In genomic region chr6:141189093-141189492, GRCm38 (mm10) we compare ENCODE assay signal across 13 mouse cellular contexts. TPM values are rescaled to one million over a fixed set of nuclear protein-coding genes. Genes with fewer than 3 reads are reported as not detected.
"Had no signal": no experiment of that assay in that cellular context is flagged by ENCODE, and none has a peak within 500 bp of the region (broad histone marks: within the 10 kb centered on the region; RNA-seq: fewer than 3 reads in every experiment).

No protein-coding gene starts in this region.

- H3K9me3 ChIP-seq: limb, embryonic 10.5 days; liver, embryonic 15.5 days; neural tube, embryonic 15.5 days had no signal

- H3K4me3 ChIP-seq: limb, embryonic 10.5 days; liver, embryonic 15.5 days; myocyte; neural tube, embryonic 15.5 days had no signal

- H3K36me3 ChIP-seq: limb, embryonic 10.5 days; liver, embryonic 15.5 days; neural tube, embryonic 15.5 days had no signal

- ATAC-seq: lung, postnatal 0 days had no signal

- H3K4me1 ChIP-seq: limb, embryonic 10.5 days; liver, embryonic 15.5 days; neural tube, embryonic 15.5 days had no signal

- H3K4me2 ChIP-seq: liver, embryonic 11.5 days; liver, embryonic 15.5 days; neural tube, embryonic 15.5 days had no signal

- H3K27ac ChIP-seq: limb, embryonic 10.5 days; liver, embryonic 15.5 days; neural tube, embryonic 15.5 days; stomach, postnatal 0 days had no signal

- H3K27me3 ChIP-seq: liver, embryonic 15.5 days; neural tube, embryonic 15.5 days had no signal

- H3K9ac ChIP-seq: liver, embryonic 15.5 days; neural tube, embryonic 15.5 days had no signal

- DNase-seq: kidney, adult 11 months; kidney, postnatal 14 days; lung, adult 2 months; lung, postnatal 36 days; right cerebral cortex, adult 18-20 months; right cerebral cortex, postnatal 25 days had no signal

RNA-seq across cellular contexts. Expression of gene Pde3a, which starts 60.0 kb away (rescaled TPM):
- polyA plus RNA-seq: myocyte had no signal
